Mouse (Mus musculus) C2C12 (cell line): ENCODE results near the gene Mrfap1.

Source experiments
- CTCF ChIP-seq: IDR thresholded peaks from one replicate; pipeline ENCODE4 v1.5.1; 2011; ENCODE audit not compliant: control insufficient read depth, insufficient read depth, insufficient read length
- FOSL1 ChIP-seq: IDR thresholded peaks from one replicate; pipeline ENCODE4 v1.8.0; 2011; ENCODE audit warnings: mild to moderate bottlenecking, low read length; ENCODE audit not compliant: poor library complexity, insufficient read depth, severe bottlenecking
- MYOG ChIP-seq: IDR thresholded peaks from one replicate; pipeline ENCODE4 v1.6.1; 2011; ENCODE audit not compliant: control insufficient read depth, insufficient read length; ENCODE audit errors: extremely low read depth

GRCm38 (mm10) chr5:36819742-36820141, 23.2 kb upstream of the Mrfap1 start:
- TF ChIP-seq CTCF (no peak), FOSL1 (no peak), MYOG (no peak)
